Mouse (Mus musculus) thymus, postnatal 10 days (tissue): Measurements from ENCODE around the gene Prol1.
A peak's percentile ranks its signal among the peaks of the same experiment; 100 is the strongest.
"Not testable (repeated sequence)": the region's sequence is repeated elsewhere in the genome, so short reads cannot be mapped to it uniquely, and the experiment has no call there.

Experiments used
- DNase-seq, 2 experiments: peaks; one replicate each; pipeline ENCODE4 v3.0.0; 2021; ENCODE audit warnings: low spot score in 2 of 2

Gene Prol1

DNA sequence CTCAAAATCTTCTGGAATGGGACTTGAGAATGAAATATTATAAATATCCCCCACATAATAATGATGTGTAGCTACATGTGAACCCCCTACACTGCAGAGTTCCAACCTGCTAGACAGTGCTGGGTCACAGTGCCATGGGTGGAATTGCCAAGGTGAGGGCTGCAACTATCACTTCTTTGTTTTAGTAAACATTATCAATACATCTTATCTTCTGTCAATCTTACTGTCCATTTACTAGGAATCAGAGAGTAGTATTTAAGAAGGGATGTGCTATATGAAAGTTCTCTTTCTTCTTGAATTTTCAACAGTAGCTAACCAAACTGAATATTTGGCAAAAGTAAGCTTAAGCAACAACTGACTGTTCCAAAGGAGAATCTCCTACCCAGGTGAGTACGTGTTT, at the start of gene Prol1:
TSS of gene Prol1 (plus strand) at position 301 of the 400 bp plus-strand sequence.
- no peak for DNase-seq

DNA sequence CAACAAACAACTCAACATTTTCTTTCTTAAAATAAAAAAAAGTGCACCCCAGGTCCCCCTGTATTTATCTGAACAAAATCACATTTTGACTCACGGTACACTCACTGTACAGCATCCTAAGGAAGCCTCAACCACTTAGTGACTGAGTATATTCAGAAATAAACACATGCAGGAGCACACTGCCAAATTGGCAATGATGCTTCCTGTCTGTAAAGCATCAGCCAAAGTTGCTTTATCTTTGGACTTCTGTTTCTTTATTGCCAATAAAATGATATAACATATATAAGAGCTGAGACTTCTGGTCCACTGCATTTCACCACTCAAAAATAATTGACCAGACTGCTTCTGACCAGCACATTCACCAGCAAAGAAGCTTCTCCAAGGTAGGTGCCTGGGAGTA, 48.5 kb upstream of the Prol1 start, which contains the start of gene Gm7714:
TSS of gene Gm7714 (plus strand) at position 301 of the 400 bp plus-strand sequence.
- DNase-seq, result no peak

DNA sequence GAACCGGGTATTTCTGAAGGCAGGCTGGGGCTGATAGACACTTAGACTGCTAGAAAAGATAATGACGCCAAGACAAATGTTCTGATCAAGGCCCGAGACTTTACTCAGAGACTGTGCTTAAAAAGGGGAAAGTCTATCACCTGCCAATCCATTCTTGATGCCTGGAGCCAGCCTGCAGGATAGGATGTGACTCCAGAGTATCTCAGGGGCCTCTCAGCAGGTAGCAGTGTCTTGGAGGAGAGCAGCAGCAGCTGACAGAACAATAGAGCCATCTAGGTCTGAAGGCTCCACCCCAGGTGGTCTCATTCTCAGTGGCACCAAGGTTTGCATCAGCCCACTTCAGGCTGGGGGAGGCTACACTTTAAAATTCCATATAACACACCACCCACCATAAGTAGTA, 5.8 kb upstream of the Prol1 start:
- not testable (repeated sequence) for DNase-seq

DNA sequence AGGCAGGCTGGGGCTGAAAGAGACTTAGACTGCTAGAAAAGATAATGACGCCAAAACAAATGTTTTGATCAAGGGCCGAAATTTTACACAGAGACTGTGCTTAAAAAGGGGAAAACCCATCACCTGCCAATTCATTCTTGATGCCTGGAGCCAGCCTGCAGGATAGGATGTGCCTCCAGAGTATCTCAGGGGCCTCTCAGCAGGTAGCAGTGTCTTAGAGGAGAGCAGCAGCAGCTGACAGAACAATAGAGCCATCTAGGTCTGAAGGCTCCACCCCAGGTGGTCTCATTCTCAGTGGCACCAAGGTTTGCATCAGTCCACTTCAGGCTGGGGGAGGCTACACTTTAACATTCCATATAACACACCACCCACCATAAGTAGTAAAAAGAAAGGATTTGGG, 31.4 kb downstream of the Prol1 start:
- DNase-seq, result not testable (repeated sequence)

DNA sequence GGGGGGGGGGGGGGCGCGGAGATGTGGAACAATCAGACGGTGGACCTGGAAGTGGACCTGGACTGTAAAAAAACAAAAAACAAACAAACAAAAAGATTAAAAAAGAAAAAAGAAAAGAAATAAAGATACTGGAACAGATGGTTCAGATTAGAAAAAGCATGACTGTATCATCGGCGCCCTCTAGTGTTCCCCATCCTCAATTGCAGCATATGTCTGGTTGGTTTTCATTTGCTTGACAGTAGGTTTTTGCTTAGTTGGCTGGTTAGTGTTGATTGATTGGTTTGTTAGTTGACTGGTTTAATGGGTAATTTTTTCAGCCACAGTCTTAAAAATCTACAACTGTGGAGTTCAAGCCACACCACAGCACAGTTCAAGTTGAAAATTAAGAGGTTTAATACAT, 47.7 kb downstream of the Prol1 start:
- DNase-seq, result peak in 1 of 2 experiments; percentile 9

DNA sequence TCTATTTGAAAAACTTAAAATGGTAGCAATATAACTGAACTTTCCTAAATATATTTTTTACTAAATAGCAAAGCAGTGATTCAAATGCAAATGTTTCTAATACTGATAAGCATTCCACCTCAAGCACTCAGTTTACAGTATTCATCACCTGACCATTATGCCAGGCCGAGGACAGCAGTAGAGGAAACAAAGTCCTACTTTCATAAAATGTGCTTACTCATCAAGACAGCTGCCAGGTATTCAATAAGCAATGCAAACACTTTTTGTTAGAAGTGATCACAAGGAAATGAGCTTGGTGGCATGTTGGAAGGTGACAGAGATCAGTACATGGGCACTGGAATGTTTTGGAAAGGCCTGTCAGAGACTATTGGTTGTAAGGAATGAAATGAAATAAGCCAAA, 49.8 kb downstream of the Prol1 start:
- DNase-seq, result no peak

DNA sequence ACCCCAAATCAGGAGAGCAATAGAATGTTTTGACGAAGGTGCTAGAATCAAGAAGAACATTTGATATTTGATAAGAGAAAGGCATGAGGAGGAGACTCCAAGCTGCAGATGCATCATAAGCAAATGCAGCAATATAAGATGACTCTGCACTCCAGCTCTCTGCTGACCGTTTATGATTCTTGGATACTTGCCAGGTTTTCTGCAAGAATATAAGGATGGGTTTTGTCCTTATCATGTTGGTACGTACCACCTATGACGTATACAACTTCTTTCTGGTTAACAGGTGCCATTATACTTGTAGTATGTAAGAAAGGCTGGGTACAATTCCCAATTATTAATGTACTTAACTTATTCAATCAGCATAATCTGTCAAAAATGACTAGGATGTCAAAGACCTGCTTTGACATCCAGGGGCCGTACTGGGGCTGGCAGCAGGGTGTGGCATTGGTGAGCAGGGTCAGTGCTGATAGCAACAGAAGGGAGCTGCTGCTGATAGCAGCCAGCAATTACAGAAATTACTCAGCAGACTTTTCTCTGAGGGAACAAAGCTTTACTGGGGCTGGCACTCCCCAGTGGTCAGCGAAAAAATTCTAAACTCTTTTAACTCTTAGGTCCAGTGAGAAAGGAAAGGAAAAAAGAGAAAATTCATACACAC, 53.6 kb downstream of the Prol1 start:
- DNase-seq, result no peak

DNA sequence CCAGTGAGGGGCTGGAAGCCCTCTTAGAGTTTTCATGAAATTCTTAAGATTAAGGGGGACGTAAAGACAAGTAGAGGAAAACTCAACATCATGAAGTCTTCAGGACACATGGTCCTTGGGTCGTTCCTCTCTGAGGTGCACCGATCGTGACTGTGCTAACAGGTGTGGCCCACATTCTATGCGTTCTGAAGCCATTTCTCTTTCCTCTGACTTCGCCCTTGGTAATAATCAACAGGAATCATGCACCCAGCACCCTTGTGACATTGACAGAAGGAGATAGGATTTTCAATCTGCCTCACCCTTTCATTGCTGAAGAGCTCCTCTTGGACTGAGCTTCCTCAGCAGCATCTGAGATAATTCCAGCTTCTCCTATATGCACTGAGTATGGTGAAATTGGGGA, 55.5 kb downstream of the Prol1 start:
- DNase-seq, result no peak

DNA sequence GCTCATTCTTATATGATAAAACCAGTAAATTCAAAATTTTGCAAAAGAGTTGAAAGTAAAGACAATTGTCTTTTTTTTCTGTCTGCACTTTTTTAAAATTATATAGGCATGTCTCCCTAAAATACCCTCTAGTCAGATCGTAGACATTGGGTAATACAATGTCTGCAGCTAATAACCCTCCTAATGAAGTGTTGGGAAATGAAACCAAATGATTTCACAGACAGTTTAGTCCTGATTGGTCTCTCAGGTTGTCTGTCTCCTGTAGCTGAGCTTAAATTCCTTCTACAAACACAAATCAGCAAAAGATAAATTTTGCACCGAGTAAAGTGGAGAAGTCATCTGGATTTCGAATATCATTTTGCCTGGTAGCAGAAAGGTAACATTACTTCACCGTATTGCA, 58.7 kb downstream of the Prol1 start, which contains the start of gene Amtn:
TSS of gene Amtn (plus strand) at position 301 of the 400 bp plus-strand sequence.
- DNase-seq, result no peak
